Mouse (Mus musculus) heart, embryonic 15.5 days (tissue): ENCODE measurements around the gene Vps29. TPM values are rescaled to one million over a fixed set of nuclear protein-coding genes. Genes with fewer than 3 reads are reported as not detected.
"Not testable (repeated sequence)": the region's sequence is repeated elsewhere in the genome, so short reads cannot be mapped to it uniquely, and the experiment has no call there.

Source experiments
- ATAC-seq: fragments of 200-750 bp; cut with Nextera tagmentation; replicated peaks from 2 replicates; pipeline ENCODE4 v1.8.0; 2017; ENCODE audit warnings: low read depth, moderate TSS enrichment; ENCODE audit not compliant: insufficient number of reproducible peaks, insufficient read depth, low FRiP score
- H3K27ac ChIP-seq: fragments of 300-500 bp; sonication (generic); 2 replicates; pipeline ENCODE4 v1.5.1; 2015; ENCODE audit warnings: mild to moderate bottlenecking, inconsistent platforms
- H3K27me3 ChIP-seq: fragments of 300-500 bp; sonication (generic); 2 replicates; pipeline ENCODE4 v1.6.1; 2015; ENCODE audit warnings: inconsistent platforms
- H3K36me3 ChIP-seq: fragments of 300-500 bp; sonication (generic); 2 replicates; pipeline ENCODE4 v1.6.1; 2015; ENCODE audit warnings: mild to moderate bottlenecking, inconsistent platforms
- H3K4me1 ChIP-seq: fragments of 300-500 bp; sonication (generic); replicated peaks from 2 replicates; pipeline ENCODE4 v1.6.1; 2015; ENCODE audit warnings: inconsistent platforms
- H3K4me2 ChIP-seq: fragments of 300-500 bp; sonication (generic); 2 replicates; pipeline ENCODE4 v1.6.1; 2015; ENCODE audit warnings: inconsistent platforms, mild to moderate bottlenecking, moderate library complexity
- H3K4me3 ChIP-seq: fragments of 300-500 bp; sonication (generic); 2 replicates; pipeline ENCODE4 v1.5.1; 2015; ENCODE audit warnings: mild to moderate bottlenecking, inconsistent platforms
- H3K9ac ChIP-seq: fragments of 300-500 bp; sonication (generic); 2 replicates; pipeline ENCODE4 v1.6.1; 2015; ENCODE audit warnings: mild to moderate bottlenecking, inconsistent platforms
- H3K9me3 ChIP-seq: fragments of 300-500 bp; sonication (generic); replicated peaks from 2 replicates; pipeline ENCODE4 v1.6.1; 2016; ENCODE audit warnings: inconsistent platforms
- WGBS: fragments of 180-500 bp; shearing (Covaris S2); methylation state at CpG from one replicate; pipeline ENCODE4 v1.1.7; 2015; ENCODE audit warnings: mixed read lengths; 5-methylcytosine and 5-hydroxymethylcytosine counted together
- polyA plus RNA-seq: library from polyadenylated mRNA; unstranded; fragments of >200 nt; fragmentation: Nextera tagmentation; extraction: Ambion mirVana; gene quantifications from 2 replicates; pipeline ENCODE4 v1.2.1, GENCODE M21; 2015

Vps29 gene
- polyA plus RNA-seq, 1 experiment from 2014 or later, result 206 TPM

GRCm38 (mm10) chr5:122318100-122318499 is 36.1 kb upstream of the Vps29 start:
- 79% methylated on average over 3 of the region's 3 CpGs for WGBS
- H3K36me3 ChIP-seq, result peaks cover 18% of the 10 kb centered on the region
- peak overlapping the region; percentile 96 for H3K27ac ChIP-seq
- H3K4me2 ChIP-seq, result no peak overlapping the region
- no peak for ATAC-seq
- H3K4me3 ChIP-seq, result no peak overlapping the region
- no peaks in the 10 kb centered on the region for H3K27me3 ChIP-seq
- H3K9me3 ChIP-seq, result no peaks in the 10 kb centered on the region
- peaks cover 68% of the 10 kb centered on the region for H3K4me1 ChIP-seq
- no peak overlapping the region for H3K9ac ChIP-seq

DNA sequence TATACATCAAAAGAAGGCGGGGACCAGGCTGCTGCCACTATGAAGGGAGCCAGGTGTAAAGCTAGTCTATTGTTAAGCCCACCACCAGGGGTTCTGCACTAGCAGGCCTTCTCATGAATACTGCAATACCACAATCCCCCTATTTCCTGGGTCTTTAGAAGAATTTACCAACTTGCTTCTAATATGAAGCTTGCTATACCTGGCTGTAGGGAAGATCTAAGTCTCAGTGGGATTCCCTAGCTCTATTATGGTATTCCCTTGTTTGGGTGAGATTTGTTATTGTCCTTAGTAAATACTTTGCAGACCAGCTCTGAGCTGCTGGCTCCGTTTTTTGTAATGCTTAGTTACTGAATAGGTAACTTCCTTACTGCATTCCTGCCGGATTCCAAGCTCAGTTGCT is 35.2 kb upstream of the Vps29 start:
- ATAC-seq, H3K4me3 ChIP-seq, H3K4me2 ChIP-seq, H3K9me3 ChIP-seq, H3K27me3 ChIP-seq: not testable (repeated sequence)
- Histone ChIP-seq H3K4me1 (peaks cover 60% of the 10 kb centered on the region), H3K9ac (peak overlapping the region; percentile 22; the same call in 1 of the 2 replicates), H3K36me3 (peaks cover 18% of the 10 kb centered on the region; the same call in 1 of the 2 replicates), H3K27ac (peak overlapping the region; percentile 96)
- 70% methylated on average over 3 of the region's 3 CpGs for WGBS

DNA sequence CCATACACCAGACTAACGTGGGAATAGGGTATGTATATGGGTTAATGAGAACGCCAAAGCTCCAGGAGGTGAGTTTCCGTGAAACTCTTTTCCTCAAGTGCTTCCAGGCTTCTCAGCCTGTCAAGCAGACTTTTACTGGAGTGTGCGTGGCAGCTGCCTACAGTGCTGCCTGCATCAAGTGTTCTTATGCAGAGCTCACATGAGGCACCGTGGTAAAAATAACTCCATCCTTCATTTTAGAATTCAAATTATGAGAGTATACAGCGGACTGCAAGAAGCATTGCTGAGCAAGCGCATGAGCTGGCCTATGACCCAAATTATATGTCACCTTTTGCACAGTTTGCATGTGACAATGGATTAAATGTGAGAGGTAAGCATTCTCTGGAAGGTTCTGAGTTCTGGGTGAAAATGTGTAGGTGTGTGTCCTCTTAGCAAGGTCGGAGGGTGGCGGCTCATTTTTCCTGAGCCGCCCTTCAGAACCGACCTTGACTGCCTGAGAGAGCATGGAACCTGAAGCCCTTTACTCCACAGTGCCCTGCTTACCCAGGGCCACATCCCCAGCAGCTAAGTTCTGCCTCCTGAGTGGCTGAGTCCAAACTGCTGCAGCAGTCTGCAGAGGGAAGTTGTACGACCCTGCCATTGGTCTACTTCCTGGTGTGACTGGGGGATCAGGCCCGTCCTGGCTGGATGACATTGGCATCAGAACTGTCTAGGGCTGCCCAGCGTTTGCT is 34.5 kb upstream of the Vps29 start:
- Histone ChIP-seq H3K4me1 (peaks cover 56% of the 10 kb centered on the region), H3K27ac (peak overlapping the region; percentile 96), H3K36me3 (peaks cover 23% of the 10 kb centered on the region; the same call in 1 of the 2 replicates), H3K9ac (peak overlapping the region; percentile 22; the same call in 1 of the 2 replicates), H3K9me3 (no peaks in the 10 kb centered on the region), H3K4me2 (peak overlapping the region; percentile 37), H3K27me3 (no peaks in the 10 kb centered on the region), H3K4me3 (no peak overlapping the region)
- WGBS, result 43% methylated on average over 14 of the region's 14 CpGs
- peak; percentile 43; the same call in 1 of the 2 replicates for ATAC-seq

DNA sequence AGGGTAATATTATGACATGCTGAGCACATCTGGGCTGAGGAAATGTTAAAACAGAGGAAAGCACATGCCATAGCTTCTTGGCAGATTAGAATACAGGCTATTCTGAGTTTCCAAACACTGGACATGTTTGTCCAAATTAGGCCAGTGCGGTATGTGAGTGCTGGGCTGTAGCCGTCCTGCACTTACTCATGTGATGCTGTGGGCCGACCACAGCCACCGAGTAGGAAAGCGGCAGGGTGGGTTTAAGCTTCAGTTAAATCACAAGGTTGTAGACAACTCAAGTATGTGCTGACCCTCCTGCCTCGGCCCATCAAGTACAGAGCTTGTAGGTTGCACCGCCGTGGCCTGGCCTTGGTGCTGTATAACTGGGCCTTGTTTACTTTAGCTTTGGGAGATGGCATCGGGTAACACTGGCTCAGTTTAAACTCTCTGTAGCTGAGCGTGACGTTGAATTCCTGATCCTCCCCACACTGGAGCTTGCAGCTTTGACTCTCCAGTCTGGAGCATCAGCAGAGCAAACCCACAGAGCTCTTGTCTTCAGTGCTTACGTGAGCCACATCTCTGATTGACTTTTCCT is 33.9 kb upstream of the Vps29 start:
- Histone ChIP-seq H3K4me3 (no peak overlapping the region), H3K27ac (peak overlapping the region; percentile 96), H3K9me3 (no peaks in the 10 kb centered on the region), H3K9ac (no peak overlapping the region), H3K4me2 (peak overlapping the region; percentile 37), H3K36me3 (peaks cover 30% of the 10 kb centered on the region; the same call in 1 of the 2 replicates), H3K4me1 (peaks cover 49% of the 10 kb centered on the region), H3K27me3 (no peaks in the 10 kb centered on the region)
- WGBS, result 43% methylated on average over 12 of the region's 12 CpGs
- peak; percentile 63; the same call in 1 of the 2 replicates for ATAC-seq

DNA sequence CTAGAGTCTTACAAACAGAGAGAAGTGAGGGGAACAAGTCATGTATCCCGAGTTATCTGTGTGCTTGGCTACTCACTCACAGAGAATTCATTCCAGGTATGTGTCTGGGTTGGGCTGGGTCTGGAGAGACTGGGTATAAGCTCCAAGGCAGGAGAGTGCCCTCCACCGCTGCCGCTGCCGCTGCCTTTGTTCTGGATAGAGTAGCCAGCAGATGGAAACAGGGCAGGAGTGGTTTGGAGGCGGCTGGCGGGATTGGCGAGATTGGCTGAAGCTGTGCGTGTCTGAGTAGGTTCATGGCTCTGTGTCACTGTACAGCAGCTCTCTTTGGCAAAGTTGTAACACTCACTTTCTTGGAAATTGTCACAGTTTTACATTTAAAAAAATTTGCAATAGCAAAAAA is 30.6 kb upstream of the Vps29 start:
- WGBS, result 57% methylated on average over 8 of the region's 8 CpGs
- Histone ChIP-seq H3K36me3 (peaks cover 35% of the 10 kb centered on the region; the same call in 1 of the 2 replicates), H3K4me1 (peaks cover 23% of the 10 kb centered on the region), H3K27ac (peak overlapping the region; percentile 5; the same call in 1 of the 2 replicates), H3K27me3 (no peaks in the 10 kb centered on the region), H3K4me2 (no peak overlapping the region), H3K9me3 (no peaks in the 10 kb centered on the region), H3K9ac (no peak overlapping the region), H3K4me3 (no peak overlapping the region)
- no peak for ATAC-seq

DNA sequence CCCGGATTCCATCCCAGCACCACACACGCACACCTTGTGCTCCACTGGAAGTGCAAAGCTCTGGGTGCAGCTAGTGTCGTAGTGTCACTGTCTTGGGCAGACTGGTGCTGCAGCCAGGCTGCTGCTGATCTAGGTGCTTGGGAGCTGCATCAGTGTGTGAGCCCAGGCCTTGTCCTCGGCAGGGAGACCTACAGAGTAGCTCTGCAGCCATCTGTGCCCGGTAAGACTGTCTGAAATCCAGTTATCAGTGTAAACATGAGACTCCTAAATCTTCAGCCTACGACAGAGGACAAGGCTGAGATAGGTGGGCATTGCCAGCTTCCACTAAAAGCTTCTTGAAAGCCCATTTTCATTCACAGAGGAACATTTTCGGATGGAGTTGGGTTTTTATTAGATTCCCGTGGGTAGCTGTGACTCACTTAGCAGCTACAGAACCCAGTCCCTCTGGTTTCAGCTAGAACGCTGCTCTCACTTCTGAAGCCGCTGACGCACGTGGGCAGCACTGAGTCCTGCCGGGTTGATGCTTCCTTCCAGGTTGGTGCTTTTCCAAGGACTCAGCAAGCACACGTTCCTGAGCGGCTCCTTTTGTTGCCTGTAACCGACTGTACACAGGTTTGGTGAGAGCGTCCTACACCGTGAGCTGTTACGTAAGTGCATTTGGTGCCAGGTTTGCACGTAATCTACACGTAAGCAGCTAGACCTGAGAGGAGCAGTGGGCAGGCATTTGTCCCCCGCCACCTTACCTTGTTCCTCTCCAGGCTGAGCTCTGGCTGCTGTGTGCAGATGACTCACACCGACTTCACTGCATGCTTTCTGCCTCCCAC is 29.3 kb upstream of the Vps29 start:
- Histone ChIP-seq H3K4me2 (no peak overlapping the region), H3K9ac (no peak overlapping the region), H3K4me3 (no peak overlapping the region), H3K9me3 (no peaks in the 10 kb centered on the region), H3K4me1 (peaks cover 14% of the 10 kb centered on the region), H3K27ac (no peak overlapping the region), H3K27me3 (no peaks in the 10 kb centered on the region), H3K36me3 (peaks cover 35% of the 10 kb centered on the region; the same call in 1 of the 2 replicates)
- ATAC-seq, result no peak
- 82% methylated on average over 23 of the region's 23 CpGs for WGBS

- Histone ChIP-seq H3K36me3 (peaks cover 35% of the 10 kb centered on the region; the same call in 1 of the 2 replicates), H3K27ac (no peak overlapping the region), H3K9ac (no peak overlapping the region), H3K27me3 (no peaks in the 10 kb centered on the region), H3K4me1 (peaks cover 7% of the 10 kb centered on the region), H3K4me3 (no peak overlapping the region), H3K4me2 (no peak overlapping the region), H3K9me3 (no peaks in the 10 kb centered on the region)
- WGBS, result 80% methylated on average over 8 of the region's 8 CpGs
- ATAC-seq, result no peak
Measured at GRCm38 (mm10) chr5:122325477-122325876, 28.7 kb upstream of the Vps29 start.

GRCm38 (mm10) chr5:122327283-122327682 is 26.9 kb upstream of the Vps29 start:
- Histone ChIP-seq H3K4me1 (0 out of 2 replicates have a peak, but pooled peaks cover 2% of the 10 kb centered on the region), H3K4me2 (no peak overlapping the region), H3K4me3 (no peak overlapping the region), H3K9ac (no peak overlapping the region), H3K9me3 (no peaks in the 10 kb centered on the region), H3K27me3 (no peaks in the 10 kb centered on the region), H3K27ac (no peak overlapping the region), H3K36me3 (peaks cover 18% of the 10 kb centered on the region; the same call in 1 of the 2 replicates)
- 83% methylated on average over 3 of the region's 3 CpGs for WGBS
- ATAC-seq, result no peak

DNA sequence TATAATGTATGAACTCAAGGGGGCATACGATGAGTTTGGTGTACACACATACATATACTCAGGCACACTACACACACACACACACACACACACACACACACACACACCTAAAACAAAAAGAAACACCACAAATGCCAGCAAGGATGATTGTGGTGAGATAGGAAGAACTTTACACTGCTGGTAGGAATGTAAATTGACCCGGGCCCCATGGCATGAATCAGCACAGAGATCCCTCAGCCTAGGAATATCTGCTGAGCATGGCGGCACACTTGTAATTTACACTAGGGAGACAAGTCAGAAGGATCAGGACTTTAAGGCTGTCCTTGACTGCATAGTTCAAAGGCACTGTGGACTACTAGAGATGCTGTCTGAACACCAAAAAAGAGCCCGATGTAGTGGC is 23.9 kb upstream of the Vps29 start:
- H3K9me3 ChIP-seq, result no peaks in the 10 kb centered on the region
- H3K4me3 ChIP-seq, result no peak overlapping the region
- H3K9ac ChIP-seq, result no peak overlapping the region
- WGBS, result 75% methylated on average over 4 of the region's 4 CpGs
- ATAC-seq, result no peak
- H3K4me2 ChIP-seq, result no peak overlapping the region
- peaks cover 5% of the 10 kb centered on the region; the same call in 1 of the 2 replicates for H3K36me3 ChIP-seq
- H3K4me1 ChIP-seq, result no peaks in the 10 kb centered on the region
- H3K27me3 ChIP-seq, result no peaks in the 10 kb centered on the region
- H3K27ac ChIP-seq, result no peak overlapping the region

DNA sequence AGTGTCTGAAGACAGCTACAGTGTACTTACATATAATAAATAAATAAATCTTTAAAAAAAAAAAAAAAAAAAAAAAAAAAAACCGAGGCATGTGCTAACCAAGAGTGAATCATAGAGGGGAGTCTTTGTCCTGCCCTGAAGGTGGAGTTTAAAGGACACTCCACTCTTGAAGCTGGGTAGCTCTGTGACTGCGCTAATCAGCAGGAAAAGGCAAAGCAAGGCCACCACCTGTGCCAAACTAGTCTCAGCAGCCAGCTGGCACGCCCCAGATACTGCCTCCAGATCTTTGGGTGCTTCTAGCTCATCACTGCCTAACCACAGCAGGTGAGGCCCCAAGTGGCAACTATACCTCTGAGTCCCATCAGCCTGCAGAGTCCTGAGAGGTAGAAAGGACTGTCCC is 19.5 kb upstream of the Vps29 start:
- no peaks in the 10 kb centered on the region for H3K4me1 ChIP-seq
- H3K9me3 ChIP-seq, result no peaks in the 10 kb centered on the region
- no peak for ATAC-seq
- H3K27me3 ChIP-seq, result no peaks in the 10 kb centered on the region
- no peak overlapping the region for H3K4me3 ChIP-seq
- no peaks in the 10 kb centered on the region for H3K36me3 ChIP-seq
- H3K4me2 ChIP-seq, result no peak overlapping the region
- H3K27ac ChIP-seq, result no peak overlapping the region
- WGBS, result 69% methylated on average over 3 of the region's 3 CpGs
- H3K9ac ChIP-seq, result no peak overlapping the region
